Mouse (Mus musculus): ENCODE data around the gene Sh2b3.

Sh2b3 gene

GRCm38 (mm10) chr5:121822786-121823505 is 14.5 kb downstream of the Sh2b3 start:
- DNase-seq: no peak

GRCm38 (mm10) chr5:121821552-121821951 is 15.9 kb downstream of the Sh2b3 start:
- no peak for DNase-seq

GRCm38 (mm10) chr5:121821116-121821515 is 16.3 kb downstream of the Sh2b3 start:
- no peak for DNase-seq

GRCm38 (mm10) chr5:121820657-121821056 is 16.8 kb downstream of the Sh2b3 start:
- no peak for DNase-seq

- DNase-seq: no peak
These were observed 17.3 kb downstream of the Sh2b3 start for GRCm38 (mm10) chr5:121820161-121820560.

- no peak for DNase-seq
These were observed 17.9 kb downstream of the Sh2b3 start for GRCm38 (mm10) chr5:121819559-121819958.

- DNase-seq: no peak
These were observed 18.6 kb downstream of the Sh2b3 start for GRCm38 (mm10) chr5:121818862-121819261.

GRCm38 (mm10) chr5:121818401-121818800 is 19.0 kb downstream of the Sh2b3 start:
- no peak for DNase-seq

- no peak for DNase-seq
These were observed 19.9 kb downstream of the Sh2b3 start for GRCm38 (mm10) chr5:121817551-121817950.

- no peak for DNase-seq
These were observed 20.8 kb downstream of the Sh2b3 start for GRCm38 (mm10) chr5:121816611-121817010.

GRCm38 (mm10) chr5:121815867-121816380 is 21.5 kb downstream of the Sh2b3 start:
- DNase-seq: no peak

- peak; percentile 75 for DNase-seq
These were observed 22.4 kb downstream of the Sh2b3 start for GRCm38 (mm10) chr5:121815067-121815466.

GRCm38 (mm10) chr5:121813744-121814143 is 23.7 kb downstream of the Sh2b3 start:
- DNase-seq: no peak

- no peak for DNase-seq
These were observed 24.8 kb downstream of the Sh2b3 start for GRCm38 (mm10) chr5:121812526-121813243.

GRCm38 (mm10) chr5:121811485-121811931 is 25.9 kb downstream of the Sh2b3 start:
- DNase-seq: no peak

- DNase-seq: no peak
These were observed 26.9 kb downstream of the Sh2b3 start for GRCm38 (mm10) chr5:121810331-121811151.

GRCm38 (mm10) chr5:121809667-121810224 is 27.7 kb downstream of the Sh2b3 start:
- DNase-seq: no peak

- DNase-seq: no peak
These were observed 29.2 kb downstream of the Sh2b3 start for GRCm38 (mm10) chr5:121808202-121808601.

GRCm38 (mm10) chr5:121807186-121807585 is 30.3 kb downstream of the Sh2b3 start:
- no peak for DNase-seq

- DNase-seq: no peak
These were observed 39.0 kb downstream of the Sh2b3 start for GRCm38 (mm10) chr5:121798447-121798846.

- DNase-seq: no peak
These were observed 41.6 kb downstream of the Sh2b3 start for GRCm38 (mm10) chr5:121795800-121796199.

- no peak for DNase-seq
These were observed 46.4 kb downstream of the Sh2b3 start for GRCm38 (mm10) chr5:121791026-121791425.

All from kidney, adult 11 months (tissue).